Mouse (Mus musculus) stomach, postnatal 0 days (tissue): Measurements from ENCODE around the gene Pacs2.

Experiments used
- CTCF ChIP-seq: IDR thresholded peaks from 2 replicates; pipeline ENCODE4 v1.5.1; 2016; ENCODE audit warnings: antibody characterized with exemption, low read depth, mild to moderate bottlenecking, moderate library complexity
- EP300 ChIP-seq: optimal IDR thresholded peaks from 2 replicates; pipeline ENCODE3; 2016; ENCODE audit warnings: antibody characterized with exemption

- TF ChIP-seq CTCF (no peak), EP300 (no peak)
Measured at GRCm38 (mm10) chr12:113075486-113075885, 61.2 kb downstream of the Pacs2 start.
